Mouse (Mus musculus) adrenal gland, adult 8-10 months (tissue): Measurements from ENCODE around the gene Pank4. TPM values are rescaled to one million over a fixed set of nuclear protein-coding genes. Genes with fewer than 3 reads are reported as not detected.

ENCODE experiments used
- DNase-seq: peaks from one replicate; pipeline ENCODE4 v3.0.0; 2022
- total RNA-seq, 4 experiments: library from RNA; stranded (reverse); gene quantifications; 2 replicates each; pipeline ENCODE4 v1.2.4; 2022

Pank4 gene
- total RNA-seq, 4 experiments from 2014 or later, result 27.8 to 38.1 (median 34.0) TPM

GRCm38 (mm10) chr4:154967173-154967572, 3.2 kb downstream of the Pank4 start:
- no peak for DNase-seq

GRCm38 (mm10) chr4:154972546-154972945, 8.6 kb downstream of the Pank4 start:
- DNase-seq, result no peak

GRCm38 (mm10) chr4:154974163-154974611, 10.3 kb downstream of the Pank4 start:
- no peak for DNase-seq

- no peak for DNase-seq
These were observed 16.2 kb downstream of the Pank4 start for GRCm38 (mm10) chr4:154980110-154980509.

- DNase-seq, result no peak
These were observed 17.2 kb downstream of the Pank4 start for GRCm38 (mm10) chr4:154981076-154981475.

- DNase-seq, result no peak
These were observed 17.6 kb downstream of the Pank4 start for GRCm38 (mm10) chr4:154981530-154981929.

GRCm38 (mm10) chr4:154982247-154983120, 18.6 kb downstream of the Pank4 start:
- peak; percentile 83 for DNase-seq

GRCm38 (mm10) chr4:154983767-154984166, 19.8 kb downstream of the Pank4 start:
- no peak for DNase-seq

GRCm38 (mm10) chr4:154985151-154985777, 21.3 kb downstream of the Pank4 start:
- no peak for DNase-seq

- DNase-seq, result peak; percentile 52
These were observed 22.2 kb downstream of the Pank4 start for GRCm38 (mm10) chr4:154986096-154986495.

GRCm38 (mm10) chr4:154986750-154987149, 22.8 kb downstream of the Pank4 start:
- DNase-seq, result no peak

GRCm38 (mm10) chr4:154994876-154995275, 31.0 kb downstream of the Pank4 start:
- DNase-seq, result no peak

- DNase-seq, result no peak
These were observed 32.7 kb downstream of the Pank4 start for GRCm38 (mm10) chr4:154996572-154997154.

GRCm38 (mm10) chr4:154999379-154999778, 35.5 kb downstream of the Pank4 start:
- DNase-seq, result no peak

- no peak for DNase-seq
These were observed 41.4 kb downstream of the Pank4 start for GRCm38 (mm10) chr4:155005278-155005677.

- DNase-seq, result no peak
These were observed 42.4 kb downstream of the Pank4 start for GRCm38 (mm10) chr4:155006296-155006695.

- no peak for DNase-seq
These were observed 43.7 kb downstream of the Pank4 start for GRCm38 (mm10) chr4:155007641-155008040.

- no peak for DNase-seq
These were observed 44.2 kb downstream of the Pank4 start for GRCm38 (mm10) chr4:155008075-155008474.

GRCm38 (mm10) chr4:155009216-155009615, 45.3 kb downstream of the Pank4 start:
- no peak for DNase-seq

GRCm38 (mm10) chr4:155010870-155011269, 46.9 kb downstream of the Pank4 start:
- DNase-seq, result peak; percentile 11

GRCm38 (mm10) chr4:155011312-155012025, 47.5 kb downstream of the Pank4 start:
- no peak for DNase-seq

- DNase-seq, result no peak
These were observed 48.2 kb downstream of the Pank4 start for GRCm38 (mm10) chr4:155012115-155012514.

GRCm38 (mm10) chr4:155012788-155013187, 48.9 kb downstream of the Pank4 start:
- DNase-seq, result peak; percentile 17
